Mouse (Mus musculus) brown adipose tissue, adult 24 weeks (tissue): ENCODE data around the gene Gm34653. TPM values are rescaled to one million over a fixed set of nuclear protein-coding genes. Genes with fewer than 3 reads are reported as not detected.
"Not testable (repeated sequence)": the region's sequence is repeated elsewhere in the genome, so short reads cannot be mapped to it uniquely, and the experiment has no call there.

Source experiments
- H3K27ac ChIP-seq: fragments of 200-500 bp; replicated peaks from 2 replicates; pipeline ENCODE4 v1.5.1; 2012; ENCODE audit warnings: low read depth, mild to moderate bottlenecking, low read length
- H3K4me1 ChIP-seq: fragments of 200-500 bp; 2 replicates; pipeline ENCODE4 v1.6.1; 2012; ENCODE audit warnings: low read length, mixed read lengths; ENCODE audit not compliant: control insufficient read depth, insufficient read depth, insufficient read length
- H3K4me3 ChIP-seq: fragments of 200-500 bp; 2 replicates; pipeline ENCODE4 v1.5.1; 2012; ENCODE audit warnings: low read depth, mild to moderate bottlenecking, low read length, moderate library complexity; ENCODE audit not compliant: insufficient read depth
- polyA plus RNA-seq: library from polyadenylated mRNA; stranded (reverse); fragments of >200 nt; gene quantifications from 2 replicates; pipeline ENCODE4 v1.2.4, GENCODE M21; 2012; ENCODE audit not compliant: missing spikeins, insufficient read depth, insufficient read length

The Gm34653 gene
- polyA plus RNA-seq, 1 experiment: not detected

DNA sequence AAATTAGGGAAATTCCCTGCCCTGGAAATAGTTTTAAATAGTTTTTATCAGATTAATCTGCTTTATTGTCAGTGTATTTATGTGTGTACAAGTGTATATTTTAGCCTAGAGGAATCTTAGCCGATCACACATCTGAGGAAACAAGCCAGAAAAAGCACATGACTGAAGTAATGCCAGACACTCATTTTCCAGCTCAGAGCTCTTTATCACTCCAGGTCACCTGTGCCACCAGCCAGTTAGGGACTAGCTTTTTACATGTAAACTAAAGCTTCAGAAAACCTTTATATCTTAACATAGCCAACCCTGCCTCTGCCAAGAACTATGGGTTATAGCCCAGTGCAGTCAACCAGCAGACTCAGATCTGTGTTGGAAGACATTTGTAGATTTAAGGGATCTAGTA, 28.0 kb upstream of the Gm34653 start:
- H3K4me1 ChIP-seq: peaks cover 11% of the 10 kb centered on the region
- H3K27ac ChIP-seq: no peak overlapping the region
- no peak overlapping the region for H3K4me3 ChIP-seq

- Histone ChIP-seq H3K4me3 (no peak overlapping the region), H3K4me1 (peaks cover 11% of the 10 kb centered on the region), H3K27ac (no peak overlapping the region)
Observed at GRCm38 (mm10) chr2:34805364-34805950, 27.4 kb upstream of the Gm34653 start.

DNA sequence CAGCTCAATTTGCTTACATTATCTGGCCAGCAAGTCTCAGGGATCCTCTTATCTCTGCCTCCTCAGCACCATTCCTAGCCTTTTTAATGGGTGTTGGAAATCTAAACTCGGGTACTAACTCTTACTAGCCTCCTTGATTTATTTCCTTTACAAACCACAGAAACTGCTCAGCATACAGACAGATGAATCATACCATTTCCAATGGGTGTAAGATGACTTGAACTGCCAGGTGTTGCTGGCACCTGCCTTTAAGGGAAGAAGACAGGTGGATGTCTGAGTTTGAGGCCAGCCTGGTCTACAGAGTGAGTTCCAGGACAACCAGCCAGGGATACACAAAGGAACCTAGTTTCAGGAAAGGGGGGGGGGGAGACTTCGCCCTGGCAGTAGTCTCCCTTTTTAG, 24.8 kb upstream of the Gm34653 start:
- H3K27ac ChIP-seq: no peak overlapping the region
- peaks cover 11% of the 10 kb centered on the region for H3K4me1 ChIP-seq
- no peak overlapping the region for H3K4me3 ChIP-seq

GRCm38 (mm10) chr2:34809568-34809967, 23.2 kb upstream of the Gm34653 start:
- Histone ChIP-seq H3K4me3 (no peak overlapping the region), H3K4me1 (peaks cover 7% of the 10 kb centered on the region), H3K27ac (no peak overlapping the region)

GRCm38 (mm10) chr2:34810775-34811174, 22.0 kb upstream of the Gm34653 start:
- Histone ChIP-seq H3K4me3 (no peak overlapping the region), H3K27ac (no peak overlapping the region), H3K4me1 (peaks cover 2% of the 10 kb centered on the region; the same call in 1 of the 2 replicates)

DNA sequence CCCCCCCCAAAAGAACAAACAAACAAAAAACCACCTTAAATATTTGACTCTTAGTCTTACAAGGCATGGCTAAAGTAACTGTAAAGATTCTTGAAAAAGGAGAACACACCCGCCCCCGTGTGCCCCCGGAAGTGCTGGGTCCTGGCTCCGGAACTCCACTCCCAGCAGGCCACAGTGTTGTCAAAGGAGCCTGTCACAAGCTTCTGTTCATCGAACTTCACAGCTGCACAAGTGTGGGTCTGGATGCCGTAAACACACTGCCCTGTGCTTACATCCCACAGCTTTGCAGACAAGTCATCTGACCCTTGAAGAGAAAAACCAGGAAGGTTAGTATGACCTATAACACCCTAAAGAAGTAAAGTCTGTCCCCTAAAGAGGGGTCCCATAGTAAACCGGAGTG, 20.1 kb upstream of the Gm34653 start:
- peaks cover 3% of the 10 kb centered on the region; the same call in 1 of the 2 replicates for H3K4me1 ChIP-seq
- H3K4me3 ChIP-seq: no peak overlapping the region
- no peak overlapping the region for H3K27ac ChIP-seq

- not testable (repeated sequence) for H3K27ac ChIP-seq, H3K4me1 ChIP-seq, H3K4me3 ChIP-seq
Observed at GRCm38 (mm10) chr2:34815893-34816292, 16.9 kb upstream of the Gm34653 start.

DNA sequence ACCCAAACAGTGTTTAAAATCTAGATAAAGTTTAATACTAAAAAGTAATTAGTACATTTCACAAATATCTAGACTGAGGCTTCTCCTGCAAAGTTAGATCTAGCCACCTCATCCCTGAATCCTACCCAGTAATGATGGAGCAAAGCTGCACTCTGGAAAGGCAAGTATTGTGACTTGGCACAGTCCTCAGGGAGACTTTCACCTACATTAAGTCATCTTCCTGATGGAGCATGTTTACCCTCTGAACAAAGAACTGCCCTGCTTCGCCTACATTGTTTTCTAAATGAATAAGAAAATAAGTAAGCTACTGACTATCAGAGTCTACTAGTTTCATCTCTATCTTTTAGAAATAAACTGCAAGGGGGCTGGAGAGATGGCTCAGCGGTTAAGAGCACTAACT, 14.3 kb upstream of the Gm34653 start:
- Histone ChIP-seq H3K4me1 (peaks cover 3% of the 10 kb centered on the region; the same call in 1 of the 2 replicates), H3K27ac (no peak overlapping the region), H3K4me3 (no peak overlapping the region)

GRCm38 (mm10) chr2:34825827-34826459, 6.9 kb upstream of the Gm34653 start, which contains the start of gene Fbxw2:
Gene Fbxw2, minus strand, starts transcription at chr2:34826311.
- Histone ChIP-seq H3K4me1 (peaks cover 10% of the 10 kb centered on the region; the same call in 1 of the 2 replicates), H3K27ac (peak within 1 kb of the TSS; percentile 88), H3K4me3 (peak within 1 kb of the TSS; percentile 96)

- peak overlapping the region; percentile 70 for H3K27ac ChIP-seq
- peaks cover 10% of the 10 kb centered on the region; the same call in 1 of the 2 replicates for H3K4me1 ChIP-seq
- H3K4me3 ChIP-seq: peak overlapping the region; percentile 96
Observed at GRCm38 (mm10) chr2:34826460-34827231, 6.2 kb upstream of the Gm34653 start.

DNA sequence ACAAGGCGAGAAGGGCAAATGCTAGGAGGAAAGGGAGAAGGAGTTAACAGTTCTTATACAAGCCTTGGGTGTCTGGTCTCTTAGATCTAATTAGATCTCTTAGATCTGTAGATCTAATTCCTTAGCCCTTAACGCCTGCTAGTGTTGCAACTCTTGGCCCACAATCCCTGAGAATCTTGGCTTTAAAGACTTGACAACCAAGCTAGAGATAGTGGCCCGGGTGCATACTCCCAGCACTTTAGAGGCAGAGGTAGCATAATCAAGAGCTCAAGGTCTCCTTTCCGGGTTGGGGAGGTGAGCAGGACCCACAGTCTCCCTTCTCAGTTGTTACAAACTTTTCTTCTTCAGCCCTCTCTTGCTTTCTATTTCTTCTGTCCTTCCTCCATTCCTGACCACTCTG, 5.2 kb upstream of the Gm34653 start:
- Histone ChIP-seq H3K4me3 (no peak overlapping the region), H3K4me1 (peaks cover 10% of the 10 kb centered on the region; the same call in 1 of the 2 replicates), H3K27ac (peak overlapping the region; percentile 55)

DNA sequence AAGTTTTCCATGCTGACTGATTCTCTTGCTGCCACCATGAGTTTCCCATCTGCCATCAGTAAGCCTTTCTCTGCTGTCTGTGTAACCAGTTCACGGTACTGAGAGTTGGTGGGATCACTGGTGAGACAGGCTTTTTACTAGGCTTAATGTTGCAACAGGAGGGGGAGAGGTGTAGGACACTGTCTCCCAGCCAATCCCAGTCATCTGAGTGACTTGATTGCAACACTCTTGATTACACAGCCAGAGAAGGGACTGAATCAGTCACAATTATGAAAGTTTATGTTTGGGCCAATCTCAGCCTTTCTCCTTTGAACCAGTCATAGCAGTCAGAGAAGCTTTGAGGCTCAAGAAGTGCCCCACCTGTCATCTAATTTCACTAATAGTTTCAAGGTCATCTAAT, 4.8 kb upstream of the Gm34653 start:
- H3K27ac ChIP-seq: peak overlapping the region; percentile 55
- no peak overlapping the region for H3K4me3 ChIP-seq
- peaks cover 10% of the 10 kb centered on the region; the same call in 1 of the 2 replicates for H3K4me1 ChIP-seq

- not testable (repeated sequence) for H3K27ac ChIP-seq, H3K4me1 ChIP-seq, H3K4me3 ChIP-seq
Observed at GRCm38 (mm10) chr2:34830066-34830465, 2.7 kb upstream of the Gm34653 start.

DNA sequence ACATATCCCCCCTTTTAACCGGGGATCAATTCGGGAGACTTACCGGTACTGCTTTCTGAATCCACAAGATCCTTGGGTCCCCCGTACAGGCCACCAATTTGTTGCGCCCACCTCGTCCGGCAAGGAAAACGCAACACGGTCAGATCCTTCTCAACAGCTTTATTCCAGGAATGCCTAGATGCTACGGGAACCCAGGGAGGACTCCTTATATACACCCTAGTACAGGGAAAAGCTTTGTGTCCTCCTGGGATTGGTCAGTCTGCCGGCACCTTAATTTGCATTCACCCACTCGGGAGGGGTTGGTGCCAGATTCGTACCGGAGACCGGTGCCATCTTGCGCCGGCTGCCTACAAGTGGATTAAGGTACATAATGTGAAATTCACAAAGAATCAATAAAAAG, 817 bp downstream of the Gm34653 start:
- Histone ChIP-seq H3K4me3 (no peak overlapping the region), H3K27ac (no peak overlapping the region), H3K4me1 (no peaks in the 10 kb centered on the region)

DNA sequence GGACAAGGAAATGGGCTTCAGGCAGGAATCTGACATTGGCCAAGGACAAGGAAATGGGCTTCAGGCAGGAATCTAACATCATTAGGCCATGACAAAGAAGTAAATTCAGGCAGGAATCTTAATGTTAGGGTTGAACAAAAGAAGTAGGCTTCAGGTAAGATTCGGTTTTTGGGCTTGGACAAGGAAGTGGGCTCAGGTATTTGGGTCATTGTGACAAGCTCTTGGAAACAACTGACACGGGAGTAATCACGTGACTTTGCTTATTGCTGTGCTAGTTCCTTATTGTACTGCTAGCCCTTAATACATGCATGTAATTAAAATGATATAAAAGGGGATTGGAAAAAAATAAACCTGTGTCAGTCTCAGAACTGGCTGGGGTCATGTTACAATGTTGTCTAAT, 2.9 kb downstream of the Gm34653 start:
- Histone ChIP-seq H3K4me1 (no peaks in the 10 kb centered on the region), H3K27ac (no peak overlapping the region), H3K4me3 (no peak overlapping the region)
